Mouse (Mus musculus) hindbrain, embryonic 15.5 days (tissue): ENCODE results near the gene Zfp839. TPM values are rescaled to one million over a fixed set of nuclear protein-coding genes. Genes with fewer than 3 reads are reported as not detected.

Experiments used
- ATAC-seq: fragments of 200-750 bp; cut with Nextera tagmentation; 2 replicates; pipeline ENCODE4 v1.8.0; 2017; ENCODE audit warnings: low read depth, moderate number of reproducible peaks, moderate TSS enrichment; ENCODE audit not compliant: low FRiP score
- H3K27ac ChIP-seq: fragments of 300-500 bp; sonication (generic); replicated peaks from 2 replicates; pipeline ENCODE4 v1.5.1; 2015; ENCODE audit warnings: mild to moderate bottlenecking, inconsistent platforms
- H3K27me3 ChIP-seq: fragments of 300-500 bp; sonication (generic); 2 replicates; pipeline ENCODE4 v1.6.1; 2015; ENCODE audit warnings: control low read depth, inconsistent platforms
- H3K36me3 ChIP-seq: fragments of 300-500 bp; sonication (generic); 2 replicates; pipeline ENCODE4 v1.6.1; 2015; ENCODE audit warnings: control low read depth, inconsistent platforms
- H3K4me1 ChIP-seq: fragments of 300-500 bp; sonication (generic); replicated peaks from 2 replicates; pipeline ENCODE4 v1.6.1; 2015; ENCODE audit warnings: control low read depth, inconsistent platforms
- H3K4me2 ChIP-seq: fragments of 300-500 bp; sonication (generic); 2 replicates; pipeline ENCODE4 v1.6.1; 2015; ENCODE audit warnings: moderate library complexity, mild to moderate bottlenecking, inconsistent platforms
- H3K4me3 ChIP-seq: fragments of 300-500 bp; sonication (generic); 2 replicates; pipeline ENCODE4 v1.5.1; 2015; ENCODE audit warnings: mild to moderate bottlenecking, inconsistent platforms
- H3K9ac ChIP-seq: fragments of 300-500 bp; sonication (generic); 2 replicates; pipeline ENCODE4 v1.6.1; 2015; ENCODE audit warnings: inconsistent platforms
- H3K9me3 ChIP-seq: fragments of 300-500 bp; sonication (generic); 2 replicates; pipeline ENCODE4 v1.6.1; 2016; ENCODE audit warnings: control low read depth, inconsistent platforms
- WGBS: fragments of 180-500 bp; shearing (Covaris S2); methylation state at CpG from one replicate; pipeline ENCODE4 v1.1.7; 2015; 5-methylcytosine and 5-hydroxymethylcytosine counted together
- polyA plus RNA-seq: library from polyadenylated mRNA; unstranded; fragments of >200 nt; fragmentation: Nextera tagmentation; extraction: Ambion mirVana; gene quantifications from 2 replicates; pipeline ENCODE4 v1.2.1, GENCODE M21; 2015

Zfp839 gene
- polyA plus RNA-seq: 4.4 and 4.8 TPM in 2 replicates

DNA sequence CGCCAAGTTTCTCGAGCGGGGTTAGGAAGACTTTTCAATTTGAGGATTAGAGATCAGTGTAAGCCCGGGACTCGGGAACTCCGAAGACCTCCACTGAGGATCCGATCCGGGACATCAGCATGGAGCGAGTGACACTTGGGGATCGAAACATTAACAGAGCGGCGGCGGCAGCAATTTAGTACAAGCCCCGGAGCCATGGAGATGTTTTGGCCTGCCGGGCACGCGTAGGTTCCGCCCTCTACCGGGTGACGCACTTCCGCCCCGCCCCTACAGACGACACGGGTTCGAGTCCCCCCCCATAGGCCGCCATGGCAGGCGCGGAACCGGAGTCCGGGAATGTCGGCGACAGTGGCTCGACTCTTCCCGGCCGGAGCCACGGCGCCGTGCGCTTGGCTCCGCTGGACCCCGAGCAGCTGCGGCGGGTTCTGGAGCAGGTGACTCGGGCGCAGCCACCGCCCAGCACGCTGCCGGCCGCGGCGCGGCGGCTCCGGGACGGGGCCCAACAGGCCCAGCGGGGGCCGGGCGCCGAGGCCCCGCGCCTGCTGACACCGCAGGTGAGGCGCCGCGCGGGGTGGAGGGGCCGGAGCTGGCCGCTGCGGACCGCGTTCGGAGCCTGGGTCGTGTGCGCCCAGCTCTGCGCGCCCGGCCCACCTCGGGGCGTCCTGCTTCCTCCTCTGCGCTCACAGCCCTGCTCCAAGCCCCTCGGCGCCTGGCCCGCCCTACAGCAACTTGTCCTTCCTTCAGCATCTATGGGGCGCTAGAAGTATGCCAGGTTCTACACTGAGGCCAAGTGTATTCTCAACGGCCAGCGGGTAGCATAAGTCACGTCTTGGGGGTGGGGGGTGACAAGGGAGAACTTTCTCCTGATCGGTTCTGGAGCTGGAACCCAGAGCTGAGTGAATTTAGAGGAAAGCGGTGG, at the start of gene Zfp839:
Gene Zfp839 (plus strand): TSS at position 244 of the 919 bp plus-strand sequence.
- H3K4me2 ChIP-seq: peak within 1 kb of the TSS; percentile 75
- H3K4me1 ChIP-seq: peaks cover 20% of the 10 kb centered on the region
- H3K4me3 ChIP-seq: peak within 1 kb of the TSS; percentile 59
- peaks cover 17% of the 10 kb centered on the region for H3K27me3 ChIP-seq
- WGBS: under 1% methylated on average over 75 of the region's 89 CpGs
- peak within 1 kb of the TSS; percentile 62 for H3K27ac ChIP-seq
- no peaks in the 10 kb centered on the region for H3K9me3 ChIP-seq
- H3K36me3 ChIP-seq: peaks cover 3% of the 10 kb centered on the region; the same call in 1 of the 2 replicates
- peak within 1 kb of the TSS; percentile 79 for H3K9ac ChIP-seq
- peak; percentile 93 for ATAC-seq

DNA sequence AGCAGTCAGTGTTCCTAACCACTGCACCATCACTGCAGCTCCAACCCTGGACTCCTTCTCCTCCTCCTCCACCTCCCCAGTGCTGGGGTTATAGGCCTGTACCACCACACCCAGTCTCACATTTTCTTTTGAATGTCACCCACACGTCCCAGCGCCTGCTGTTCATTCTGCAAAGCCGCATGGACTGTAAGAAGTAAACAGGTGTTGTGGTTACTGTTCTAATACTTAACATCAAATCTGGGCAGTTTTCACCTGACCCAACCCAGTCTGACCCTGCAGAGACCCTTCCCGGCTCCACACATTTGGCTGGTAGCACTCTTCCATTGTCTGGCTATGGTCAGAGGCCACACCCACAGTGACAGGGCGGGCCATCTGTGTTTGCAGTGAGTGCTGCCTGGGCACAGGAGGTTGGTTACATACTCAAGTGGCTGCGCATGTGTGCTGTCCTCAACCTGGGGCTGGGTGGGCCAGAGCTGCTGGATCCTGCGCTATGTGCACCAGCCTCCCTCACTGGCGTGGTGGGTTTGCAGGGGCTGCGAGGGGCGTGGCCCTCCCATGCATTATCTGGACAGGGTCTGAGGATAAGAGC, 48.1 kb upstream of the Zfp839 start:
- Histone ChIP-seq H3K4me3 (no peak overlapping the region), H3K4me2 (no peak overlapping the region), H3K27me3 (no peaks in the 10 kb centered on the region), H3K36me3 (no peaks in the 10 kb centered on the region), H3K9ac (no peak overlapping the region), H3K27ac (no peak overlapping the region), H3K4me1 (peaks cover 13% of the 10 kb centered on the region), H3K9me3 (no peaks in the 10 kb centered on the region)
- WGBS: 86% methylated on average over 10 of the region's 10 CpGs
- ATAC-seq: no peak

DNA sequence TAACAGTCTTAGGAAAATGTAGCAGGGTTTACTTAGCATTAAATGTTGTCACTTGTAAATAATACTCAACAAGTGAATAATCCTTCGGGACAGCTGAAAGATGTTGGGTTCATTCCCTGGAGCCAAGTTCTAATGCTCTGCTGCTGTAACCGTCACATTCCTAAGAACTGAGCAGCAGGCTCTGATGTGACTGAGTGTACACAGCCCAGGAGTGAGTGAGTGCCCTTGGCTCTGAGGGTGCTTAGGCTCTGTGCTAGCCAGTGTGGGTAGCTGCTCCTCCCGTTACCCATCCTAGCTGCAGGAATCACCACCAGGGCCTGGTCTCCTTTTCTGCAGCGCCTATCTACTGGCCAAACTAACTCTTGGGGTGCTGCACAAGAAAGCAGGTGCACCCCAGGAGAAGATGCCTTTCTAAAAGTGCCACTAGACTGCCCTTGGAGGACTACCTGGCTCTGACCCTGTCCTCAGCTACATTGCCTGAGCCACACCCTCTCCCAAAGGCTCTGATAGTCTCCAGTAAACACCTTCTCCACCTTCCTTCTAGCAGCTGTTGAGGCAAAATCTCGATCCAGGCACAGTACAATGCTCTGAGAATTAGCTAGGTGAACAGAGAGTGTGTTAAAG, 47.3 kb upstream of the Zfp839 start:
- H3K27ac ChIP-seq: no peak overlapping the region
- H3K4me3 ChIP-seq: no peak overlapping the region
- H3K36me3 ChIP-seq: no peaks in the 10 kb centered on the region
- WGBS: 91% methylated on average over 5 of the region's 5 CpGs
- H3K27me3 ChIP-seq: no peaks in the 10 kb centered on the region
- H3K9ac ChIP-seq: no peak overlapping the region
- ATAC-seq: no peak
- H3K9me3 ChIP-seq: no peaks in the 10 kb centered on the region
- no peak overlapping the region for H3K4me2 ChIP-seq
- H3K4me1 ChIP-seq: peaks cover 13% of the 10 kb centered on the region

DNA sequence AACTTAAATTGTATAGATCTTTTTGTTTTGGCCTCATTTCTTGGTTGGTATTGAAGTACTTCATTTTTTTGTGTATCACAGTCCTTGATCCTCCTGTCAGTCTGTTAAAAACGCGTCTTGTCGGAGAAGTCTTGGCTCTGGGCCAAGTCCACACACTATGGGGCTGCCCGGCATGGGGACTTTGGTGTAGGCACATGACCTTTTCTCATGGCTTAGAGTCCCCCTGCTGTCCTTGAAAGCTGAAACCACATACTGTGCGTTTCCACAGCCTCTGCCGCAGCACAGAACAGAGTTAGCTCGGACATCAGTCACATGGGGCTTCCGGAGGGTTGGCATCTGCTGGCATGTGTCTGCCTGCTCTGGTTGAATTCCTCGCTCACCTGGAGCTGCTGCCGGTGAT, 45.8 kb upstream of the Zfp839 start:
- 15% methylated on average over 10 of the region's 10 CpGs for WGBS
- Histone ChIP-seq H3K36me3 (no peaks in the 10 kb centered on the region), H3K27me3 (no peaks in the 10 kb centered on the region), H3K4me3 (no peak overlapping the region), H3K27ac (no peak overlapping the region), H3K9me3 (no peaks in the 10 kb centered on the region), H3K4me2 (no peak overlapping the region), H3K9ac (no peak overlapping the region), H3K4me1 (peaks cover 8% of the 10 kb centered on the region)
- no peak for ATAC-seq

DNA sequence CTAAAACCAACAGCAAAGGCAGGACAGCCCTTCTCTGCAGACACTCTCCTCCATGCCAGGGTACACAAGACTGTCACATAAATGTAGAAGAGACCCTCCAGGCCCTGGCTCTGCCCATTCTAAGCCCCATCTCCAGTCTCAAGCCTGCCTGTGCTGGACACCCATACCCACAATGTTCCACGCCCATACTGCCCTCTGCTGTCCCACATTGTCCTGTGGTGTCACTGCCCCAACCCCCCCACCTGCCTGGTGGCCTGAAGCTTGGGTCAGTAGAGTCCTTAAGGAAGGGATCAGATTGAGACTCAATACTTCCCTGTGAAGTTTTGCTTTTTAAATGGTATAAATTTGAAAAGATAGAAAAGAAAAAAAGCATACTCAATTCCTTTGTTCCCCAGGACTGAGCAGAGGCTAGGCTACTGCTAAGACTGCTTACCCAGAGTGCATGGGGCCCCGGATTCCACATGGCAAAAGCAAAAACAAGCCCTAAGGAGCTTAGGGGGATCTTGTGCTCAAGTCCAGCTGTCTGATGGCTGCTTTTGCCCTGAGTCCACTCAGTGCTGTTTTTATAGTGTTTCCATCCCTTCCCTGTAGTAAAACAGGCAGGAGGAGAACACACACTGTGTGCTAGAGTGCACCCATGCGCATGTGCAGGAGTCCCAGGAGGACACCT, 43.6 kb upstream of the Zfp839 start:
- no peak for ATAC-seq
- peaks cover 8% of the 10 kb centered on the region for H3K4me1 ChIP-seq
- H3K27me3 ChIP-seq: no peaks in the 10 kb centered on the region
- no peak overlapping the region for H3K4me2 ChIP-seq
- H3K36me3 ChIP-seq: no peaks in the 10 kb centered on the region
- H3K9me3 ChIP-seq: no peaks in the 10 kb centered on the region
- no peak overlapping the region for H3K9ac ChIP-seq
- WGBS: 79% methylated on average over 3 of the region's 3 CpGs
- H3K27ac ChIP-seq: no peak overlapping the region
- no peak overlapping the region for H3K4me3 ChIP-seq

DNA sequence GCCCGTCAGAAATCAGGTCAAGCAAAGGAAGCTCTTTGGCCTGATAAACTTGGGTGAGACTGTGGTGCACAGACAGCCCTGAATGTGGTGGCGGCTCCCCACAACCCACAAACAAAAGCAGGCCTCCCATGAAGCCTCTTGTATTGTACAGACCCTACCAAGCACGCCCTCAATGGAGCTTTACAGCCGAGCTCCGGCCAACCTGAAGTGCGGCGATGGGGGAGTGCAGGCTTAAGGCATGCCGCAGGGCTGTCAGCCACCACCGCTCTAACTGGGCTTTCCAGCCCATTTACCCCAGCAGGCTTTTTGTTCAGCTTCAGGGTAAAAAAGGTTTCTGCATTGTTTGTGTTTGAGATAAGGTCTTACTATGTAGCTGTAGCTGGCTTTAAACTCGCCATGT, 41.6 kb upstream of the Zfp839 start:
- no peak overlapping the region for H3K4me2 ChIP-seq
- ATAC-seq: no peak
- no peak overlapping the region for H3K4me3 ChIP-seq
- H3K4me1 ChIP-seq: peaks cover 8% of the 10 kb centered on the region
- H3K9me3 ChIP-seq: no peaks in the 10 kb centered on the region
- no peak overlapping the region for H3K9ac ChIP-seq
- 0 out of 2 replicates have a peak, but pooled peaks cover 2% of the 10 kb centered on the region for H3K36me3 ChIP-seq
- no peak overlapping the region for H3K27ac ChIP-seq
- WGBS: 23% methylated on average over 10 of the region's 10 CpGs
- no peaks in the 10 kb centered on the region for H3K27me3 ChIP-seq

DNA sequence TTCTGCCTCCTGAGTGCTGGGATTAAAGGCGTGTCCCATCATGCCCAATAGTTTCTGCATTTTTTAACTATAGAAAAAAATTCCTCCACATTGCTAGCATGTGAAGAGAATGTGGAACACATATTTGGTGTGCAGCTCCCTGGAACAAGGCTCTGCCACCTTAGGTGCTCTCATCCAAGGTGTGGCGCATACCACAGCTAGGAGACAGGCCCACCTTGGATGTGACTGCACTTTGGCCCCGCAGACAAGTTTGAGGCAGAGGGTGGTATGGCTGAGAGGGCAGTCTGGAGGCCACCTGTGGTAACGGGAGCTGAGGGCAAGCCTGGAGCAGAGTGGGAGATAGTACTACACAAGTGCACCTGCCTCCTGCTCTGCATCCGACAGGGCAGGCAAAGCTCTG, 41.2 kb upstream of the Zfp839 start:
- H3K4me3 ChIP-seq: no peak overlapping the region
- H3K27me3 ChIP-seq: no peaks in the 10 kb centered on the region
- H3K27ac ChIP-seq: no peak overlapping the region
- 80% methylated on average over 5 of the region's 5 CpGs for WGBS
- peaks cover 8% of the 10 kb centered on the region for H3K4me1 ChIP-seq
- no peaks in the 10 kb centered on the region for H3K9me3 ChIP-seq
- H3K9ac ChIP-seq: no peak overlapping the region
- 0 out of 2 replicates have a peak, but pooled peaks cover 2% of the 10 kb centered on the region for H3K36me3 ChIP-seq
- no peak overlapping the region for H3K4me2 ChIP-seq
- ATAC-seq: no peak

DNA sequence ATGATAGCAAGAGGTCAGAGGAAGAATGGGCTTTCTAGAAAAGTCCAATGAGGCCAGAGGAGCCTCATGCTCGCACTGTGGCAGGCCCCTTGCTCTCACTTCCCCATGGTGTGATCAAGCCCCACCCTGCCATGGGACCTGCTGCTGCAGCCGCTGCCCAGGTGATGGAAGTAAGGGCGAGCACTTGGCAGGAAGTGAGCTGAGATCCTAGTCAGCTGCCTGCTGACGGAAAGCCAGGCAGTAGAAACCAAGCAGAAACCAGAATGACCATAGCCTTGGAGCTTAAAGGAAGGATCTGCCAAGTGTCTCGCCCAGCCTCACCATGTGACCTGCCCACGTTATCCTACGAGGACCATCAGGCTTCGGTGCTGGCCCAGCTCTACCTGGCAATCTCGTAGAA, 36.9 kb upstream of the Zfp839 start:
- Histone ChIP-seq H3K9me3 (no peaks in the 10 kb centered on the region), H3K27me3 (no peaks in the 10 kb centered on the region), H3K9ac (no peak overlapping the region), H3K4me2 (no peak overlapping the region), H3K4me3 (no peak overlapping the region), H3K4me1 (no peaks in the 10 kb centered on the region), H3K27ac (no peak overlapping the region), H3K36me3 (0 out of 2 replicates have a peak, but pooled peaks cover 2% of the 10 kb centered on the region)
- no peak for ATAC-seq
- WGBS: 94% methylated on average over 9 of the region's 9 CpGs

DNA sequence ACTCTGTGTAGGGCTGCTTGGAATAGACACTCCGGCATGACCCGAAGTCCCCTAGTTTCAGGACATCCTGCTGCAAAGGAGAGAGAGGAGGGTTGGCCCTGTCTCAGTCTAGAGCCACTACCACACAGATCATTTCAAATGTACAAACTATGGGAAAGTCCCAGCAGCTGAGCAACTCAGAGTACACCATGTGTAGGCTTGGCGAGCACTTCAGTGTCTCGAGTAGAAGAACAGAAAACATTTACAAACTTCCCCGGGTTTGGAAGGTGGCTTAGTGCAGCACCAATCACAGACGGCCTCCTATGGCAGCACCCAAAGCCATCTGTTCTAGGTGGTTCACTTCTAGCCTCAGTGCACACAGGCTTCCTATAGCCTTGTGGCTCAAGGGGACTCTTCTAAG, 36.4 kb upstream of the Zfp839 start:
- H3K27me3 ChIP-seq: no peaks in the 10 kb centered on the region
- H3K9ac ChIP-seq: no peak overlapping the region
- H3K4me1 ChIP-seq: no peaks in the 10 kb centered on the region
- 97% methylated on average over 6 of the region's 6 CpGs for WGBS
- no peak overlapping the region for H3K4me2 ChIP-seq
- 0 out of 2 replicates have a peak, but pooled peaks cover 2% of the 10 kb centered on the region for H3K36me3 ChIP-seq
- no peak for ATAC-seq
- no peak overlapping the region for H3K4me3 ChIP-seq
- H3K9me3 ChIP-seq: no peaks in the 10 kb centered on the region
- H3K27ac ChIP-seq: no peak overlapping the region

DNA sequence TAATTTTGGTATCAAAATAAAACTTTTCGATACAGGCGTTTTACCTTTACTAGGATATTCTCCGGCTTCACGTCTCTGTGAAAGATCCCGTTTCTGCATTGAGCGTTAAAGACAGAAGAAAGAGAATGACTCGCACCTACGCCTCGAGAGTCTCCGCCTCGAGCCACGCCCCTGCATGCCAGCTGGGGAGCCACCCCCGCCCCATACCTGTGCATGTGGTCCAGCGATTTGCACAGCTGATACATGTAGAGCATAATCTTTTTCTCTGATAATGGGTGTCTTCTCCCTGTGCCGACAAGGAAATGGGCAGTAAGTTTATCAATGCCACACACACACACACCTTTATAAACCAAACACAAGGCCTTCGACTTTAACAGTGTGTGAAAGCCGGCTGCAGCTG, 35.1 kb upstream of the Zfp839 start:
- Histone ChIP-seq H3K36me3 (0 out of 2 replicates have a peak, but pooled peaks cover 2% of the 10 kb centered on the region), H3K9me3 (no peaks in the 10 kb centered on the region), H3K27me3 (no peaks in the 10 kb centered on the region), H3K9ac (no peak overlapping the region), H3K4me3 (no peak overlapping the region), H3K27ac (no peak overlapping the region), H3K4me2 (no peak overlapping the region), H3K4me1 (no peaks in the 10 kb centered on the region)
- ATAC-seq: no peak
- WGBS: 82% methylated on average over 17 of the region's 17 CpGs

DNA sequence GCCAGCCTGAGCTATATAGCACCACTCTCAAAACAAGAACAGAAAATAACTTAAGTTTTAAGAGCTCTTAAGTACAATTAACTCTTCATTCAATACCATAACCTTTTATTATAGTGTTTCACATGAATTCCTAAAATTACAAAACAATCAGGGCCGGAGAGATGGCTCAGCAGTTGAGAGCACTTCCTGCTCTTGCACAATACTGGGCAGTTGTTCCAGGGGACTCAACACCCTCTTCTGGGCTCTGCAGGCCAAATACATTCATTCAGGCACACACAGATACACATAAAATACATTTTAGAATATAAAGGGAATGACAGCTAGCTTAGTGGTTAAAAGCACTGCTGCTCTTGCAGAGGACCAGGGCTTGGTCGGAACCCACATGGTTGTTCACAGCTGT, 33.2 kb upstream of the Zfp839 start:
- no peak overlapping the region for H3K9ac ChIP-seq
- no peaks in the 10 kb centered on the region for H3K27me3 ChIP-seq
- 93% methylated on average over 2 of the region's 2 CpGs for WGBS
- no peak overlapping the region for H3K4me3 ChIP-seq
- H3K4me2 ChIP-seq: no peak overlapping the region
- no peaks in the 10 kb centered on the region for H3K4me1 ChIP-seq
- ATAC-seq: no peak
- no peak overlapping the region for H3K27ac ChIP-seq
- H3K9me3 ChIP-seq: no peaks in the 10 kb centered on the region
- H3K36me3 ChIP-seq: 0 out of 2 replicates have a peak, but pooled peaks cover 2% of the 10 kb centered on the region
